Mouse (Mus musculus) embryonic facial prominence, embryonic 11.5 days (tissue): Measurements from ENCODE around the gene Kdelr2. TPM values are rescaled to one million over a fixed set of nuclear protein-coding genes. Genes with fewer than 3 reads are reported as not detected.

Experiments used
- ATAC-seq: fragments of 200-750 bp; cut with Nextera tagmentation; replicated peaks from 2 replicates; pipeline ENCODE4 v1.8.0; 2017; ENCODE audit warnings: low read depth; ENCODE audit not compliant: insufficient number of reproducible peaks, low FRiP score, low TSS enrichment
- DNase-seq: peaks from one replicate; pipeline ENCODE4 v3.0.0-alpha.2; 2015; ENCODE audit warnings: low spot score
- H3K27ac ChIP-seq: fragments of 300-500 bp; sonication (generic); replicated peaks from 2 replicates; pipeline ENCODE4 v1.5.1; 2014; ENCODE audit warnings: mild to moderate bottlenecking, low read depth, low read length, control low read depth
- H3K27me3 ChIP-seq: fragments of 300-500 bp; sonication (generic); 2 replicates; pipeline ENCODE4 v1.6.1; 2014; ENCODE audit warnings: mild to moderate bottlenecking, low read length, moderate library complexity, mixed read lengths; ENCODE audit not compliant: control insufficient read depth, insufficient read depth
- H3K36me3 ChIP-seq: fragments of 300-500 bp; sonication (generic); replicated peaks from 2 replicates; pipeline ENCODE4 v1.6.1; 2014; ENCODE audit warnings: low read depth, mild to moderate bottlenecking, low read length, moderate library complexity, mixed read lengths; ENCODE audit not compliant: control insufficient read depth, insufficient read depth
- H3K4me1 ChIP-seq: fragments of 300-500 bp; sonication (generic); 2 replicates; pipeline ENCODE4 v1.6.1; 2014; ENCODE audit warnings: low read length, mixed read lengths; ENCODE audit not compliant: control insufficient read depth, insufficient read depth
- H3K4me2 ChIP-seq: fragments of 300-500 bp; sonication (generic); 2 replicates; pipeline ENCODE4 v1.6.1; 2014; ENCODE audit warnings: low read depth, mild to moderate bottlenecking, control low read depth, low read length, moderate library complexity
- H3K4me3 ChIP-seq: fragments of 300-500 bp; sonication (generic); 2 replicates; pipeline ENCODE4 v1.5.1; 2014; ENCODE audit warnings: low read depth, low read length, control low read depth
- H3K9ac ChIP-seq: fragments of 300-500 bp; sonication (generic); replicated peaks from 2 replicates; pipeline ENCODE4 v1.6.1; 2014; ENCODE audit warnings: mild to moderate bottlenecking, control low read depth, low read length
- H3K9me3 ChIP-seq: fragments of 300-500 bp; sonication (generic); replicated peaks from 2 replicates; pipeline ENCODE4 v1.6.1; 2016; ENCODE audit warnings: mild to moderate bottlenecking, low read length, inconsistent platforms, mixed read lengths; ENCODE audit not compliant: control insufficient read depth
- WGBS: fragments of 180-500 bp; shearing (Covaris S2); extraction: QIAGEN DNeasy Blood & Tissue Kit; methylation state at CpG from one replicate; pipeline ENCODE4 v1.1.7; 2014; 5-methylcytosine and 5-hydroxymethylcytosine counted together
- polyA plus RNA-seq: library from polyadenylated mRNA; unstranded; fragments of >200 nt; fragmentation: Nextera tagmentation; extraction: Ambion mirVana; gene quantifications from 2 replicates; pipeline ENCODE4 v1.2.1, GENCODE M21; 2014

Gene Kdelr2
- 246 and 261 TPM in 2 replicates for polyA plus RNA-seq

- DNase-seq (peak; percentile 95), ATAC-seq (peak; percentile 89)
- Histone ChIP-seq H3K36me3 (peaks cover 4% of the 10 kb centered on the region; the same call in 1 of the 2 replicates), H3K4me3 (peak within 1 kb of the TSS; percentile 85), H3K4me1 (no peaks in the 10 kb centered on the region), H3K27ac (peak within 1 kb of the TSS; percentile 65; the same call in 1 of the 2 replicates), H3K9me3 (no peaks in the 10 kb centered on the region), H3K9ac (peak within 1 kb of the TSS; percentile 90), H3K4me2 (peak within 1 kb of the TSS; percentile 76), H3K27me3 (no peaks in the 10 kb centered on the region)
- 1% methylated on average over 72 of the region's 72 CpGs for WGBS
These were observed at the start of gene Kdelr2 for GRCm38 (mm10) chr5:143403221-143404147. TSS of gene Kdelr2 (plus strand) at chr5:143403838.

GRCm38 (mm10) chr5:143356017-143356416, 47.6 kb upstream of the Kdelr2 start:
- Histone ChIP-seq H3K9me3 (no peaks in the 10 kb centered on the region), H3K36me3 (no peaks in the 10 kb centered on the region), H3K27ac (no peak overlapping the region), H3K9ac (no peak overlapping the region), H3K4me1 (peaks cover 4% of the 10 kb centered on the region), H3K4me3 (no peak overlapping the region), H3K27me3 (peaks cover 7% of the 10 kb centered on the region), H3K4me2 (no peak overlapping the region)
- ATAC-seq: no peak
- WGBS: 46% methylated on average over 5 of the region's 5 CpGs
- DNase-seq: no peak

- peak within 1 kb of the TSS; percentile 36 for H3K4me2 ChIP-seq
- ATAC-seq: no peak
These were observed 46.8 kb upstream of the Kdelr2 start, which contains the start of gene Grid2ip for GRCm38 (mm10) chr5:143356686-143357388. TSS of gene Grid2ip (plus strand) at chr5:143357338.

GRCm38 (mm10) chr5:143357564-143357963, 46.1 kb upstream of the Kdelr2 start:
- Histone ChIP-seq H3K4me1 (peaks cover 4% of the 10 kb centered on the region), H3K4me2 (peak overlapping the region; percentile 36), H3K4me3 (peak overlapping the region; percentile 2; the same call in 1 of the 2 replicates), H3K27ac (no peak overlapping the region), H3K9me3 (no peaks in the 10 kb centered on the region), H3K36me3 (no peaks in the 10 kb centered on the region), H3K27me3 (peaks cover 7% of the 10 kb centered on the region), H3K9ac (peak overlapping the region; percentile 48; the same call in 1 of the 2 replicates)
- DNase-seq (no peak), ATAC-seq (no peak)
- whole genome bisulfite sequencing: 4% methylated on average over 24 of the region's 28 CpGs

More at GRCm38 (mm10) chr5:143356686-143357388, 46.8 kb upstream of the Kdelr2 start, which contains the start of gene Grid2ip:
- 15% methylated on average over 17 of the region's 17 CpGs for WGBS
- Histone ChIP-seq H3K27ac (no peak within 1 kb of the TSS), H3K27me3 (peaks cover 7% of the 10 kb centered on the region), H3K9me3 (no peaks in the 10 kb centered on the region), H3K4me1 (peaks cover 4% of the 10 kb centered on the region), H3K36me3 (no peaks in the 10 kb centered on the region), H3K4me3 (peak within 1 kb of the TSS; percentile 2; the same call in 1 of the 2 replicates), H3K9ac (peak within 1 kb of the TSS; percentile 48; the same call in 1 of the 2 replicates)
- peak; percentile 58 for DNase-seq

GRCm38 (mm10) chr5:143359263-143359662, 44.4 kb upstream of the Kdelr2 start:
- WGBS: 36% methylated on average over 7 of the region's 7 CpGs
- H3K27me3 ChIP-seq: peaks cover 7% of the 10 kb centered on the region
- no peak for ATAC-seq

GRCm38 (mm10) chr5:143360000-143360399, 43.6 kb upstream of the Kdelr2 start:
- Histone ChIP-seq H3K4me2 (no peak overlapping the region), H3K27ac (no peak overlapping the region), H3K9me3 (no peaks in the 10 kb centered on the region), H3K9ac (no peak overlapping the region), H3K4me3 (no peak overlapping the region), H3K36me3 (no peaks in the 10 kb centered on the region), H3K27me3 (peaks cover 14% of the 10 kb centered on the region), H3K4me1 (peaks cover 4% of the 10 kb centered on the region)
- 60% methylated on average over 5 of the region's 5 CpGs for WGBS
- DNase-seq (peak; percentile 52), ATAC-seq (no peak)

More at GRCm38 (mm10) chr5:143359263-143359662, 44.4 kb upstream of the Kdelr2 start:
- Histone ChIP-seq H3K4me1 (peaks cover 4% of the 10 kb centered on the region), H3K4me2 (no peak overlapping the region), H3K27ac (no peak overlapping the region), H3K4me3 (no peak overlapping the region), H3K36me3 (no peaks in the 10 kb centered on the region), H3K9ac (no peak overlapping the region), H3K9me3 (no peaks in the 10 kb centered on the region)
- DNase-seq: no peak

- ATAC-seq: no peak
- WGBS: 69% methylated on average over 7 of the region's 7 CpGs
- H3K9ac ChIP-seq: no peak overlapping the region
- H3K4me1 ChIP-seq: peaks cover 4% of the 10 kb centered on the region
- no peaks in the 10 kb centered on the region for H3K9me3 ChIP-seq
- H3K36me3 ChIP-seq: no peaks in the 10 kb centered on the region
- H3K27me3 ChIP-seq: peaks cover 16% of the 10 kb centered on the region
- no peak overlapping the region for H3K4me3 ChIP-seq
- no peak overlapping the region for H3K4me2 ChIP-seq
- no peak overlapping the region for H3K27ac ChIP-seq
- DNase-seq: no peak
These were observed 42.2 kb upstream of the Kdelr2 start for GRCm38 (mm10) chr5:143361428-143361827.
